Mouse (Mus musculus): ENCODE data around the gene Agbl1.

DNA sequence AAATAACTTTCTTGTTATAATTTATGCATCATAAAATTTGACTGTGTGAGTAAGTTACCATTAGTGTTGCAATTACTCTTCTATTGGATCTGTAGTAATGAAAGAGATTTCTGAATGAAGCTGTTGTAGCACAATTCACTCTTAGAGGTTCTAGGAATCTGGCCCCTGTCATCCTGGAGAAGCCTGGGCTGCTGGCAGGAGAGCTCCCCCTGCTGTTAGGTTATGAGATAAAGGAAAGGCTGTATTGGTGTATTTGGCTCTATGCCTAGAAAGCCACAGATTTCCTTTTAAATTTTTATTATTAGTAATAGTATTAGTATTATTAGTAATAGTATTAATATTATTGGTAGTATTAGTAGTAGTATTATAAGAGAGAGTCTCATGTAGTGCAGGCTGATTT, 711.8 kb downstream of the Agbl1 start:
- TF ChIP-seq CTCF (conservative IDR thresholded peaks at IDR 0.05; ENCODE audit: insufficient read depth, insufficient read length, low read depth, low read length): peak; percentile 69
- TF ChIP-seq POLR2A (IDR thresholded peaks at IDR 0.05; ENCODE audit: low read depth, low read length): no peak

Data from kidney, adult 2 months (tissue).